Mouse (Mus musculus) forelimb bud, embryonic 11.5 days (tissue): ENCODE results near the gene Mrpl49.
"Not testable (repeated sequence)": the region's sequence is repeated elsewhere in the genome, so short reads cannot be mapped to it uniquely, and the experiment has no call there.

Experiments used
- DNase-seq: peaks from one replicate; pipeline ENCODE4 v3.0.0-alpha.2; 2012; ENCODE audit warnings: low read depth, low spot score

Mrpl49 gene

GRCm38 (mm10) chr19:6067011-6067723, 9.6 kb upstream of the Mrpl49 start:
- DNase-seq: peak; percentile 85

- DNase-seq: no peak
Measured at GRCm38 (mm10) chr19:6066571-6066970, 9.0 kb upstream of the Mrpl49 start.

- no peak for DNase-seq
Measured at GRCm38 (mm10) chr19:6063081-6063480, 5.5 kb upstream of the Mrpl49 start.

GRCm38 (mm10) chr19:6062418-6062817, 4.8 kb upstream of the Mrpl49 start:
- no peak for DNase-seq

- no peak for DNase-seq
Measured at GRCm38 (mm10) chr19:6061641-6062302, 4.2 kb upstream of the Mrpl49 start.

GRCm38 (mm10) chr19:6061021-6061533, 3.5 kb upstream of the Mrpl49 start, which contains the start of gene Znhit2:
Znhit2 (plus strand) TSS chr19:6061192.
- DNase-seq: peak; percentile 92

GRCm38 (mm10) chr19:6058966-6059365, 1.4 kb upstream of the Mrpl49 start:
- DNase-seq: no peak

- DNase-seq: no peak
Measured at GRCm38 (mm10) chr19:6058513-6058912, 928 bp upstream of the Mrpl49 start.

- DNase-seq: no peak
Measured at GRCm38 (mm10) chr19:6056696-6057095, 889 bp downstream of the Mrpl49 start.

- DNase-seq: no peak
Measured at GRCm38 (mm10) chr19:6054296-6054695, 3.3 kb downstream of the Mrpl49 start.

GRCm38 (mm10) chr19:6052516-6052915, 5.1 kb downstream of the Mrpl49 start:
- no peak for DNase-seq

GRCm38 (mm10) chr19:6048681-6049410, 8.7 kb downstream of the Mrpl49 start:
- no peak for DNase-seq

- DNase-seq: no peak
Measured at GRCm38 (mm10) chr19:6047899-6048166, 9.8 kb downstream of the Mrpl49 start.

GRCm38 (mm10) chr19:6047154-6047898, 10.3 kb downstream of the Mrpl49 start:
- DNase-seq: no peak

- peak; percentile 97 for DNase-seq
Measured at GRCm38 (mm10) chr19:6046294-6047153, 11.1 kb downstream of the Mrpl49 start, which contains the start of gene Syvn1. Syvn1 (plus strand) TSS chr19:6046576.

- no peak for DNase-seq
Measured at GRCm38 (mm10) chr19:6045366-6046293, 12.0 kb downstream of the Mrpl49 start.

GRCm38 (mm10) chr19:6044102-6044501, 13.5 kb downstream of the Mrpl49 start:
- DNase-seq: not testable (repeated sequence)

GRCm38 (mm10) chr19:6042293-6042692, 15.3 kb downstream of the Mrpl49 start:
- no peak for DNase-seq

GRCm38 (mm10) chr19:6040002-6040401, 17.6 kb downstream of the Mrpl49 start:
- DNase-seq: no peak

- no peak for DNase-seq
Measured at GRCm38 (mm10) chr19:6038326-6038725, 19.3 kb downstream of the Mrpl49 start.
